Mouse (Mus musculus) myocyte (in vitro differentiated cells): ENCODE measurements around the gene Polr2f. TPM values are rescaled to one million over a fixed set of nuclear protein-coding genes. Genes with fewer than 3 reads are reported as not detected.

ENCODE experiments used
- H3K27me3 ChIP-seq: one replicate; pipeline ENCODE4 v1.6.1; 2011; ENCODE audit not compliant: control insufficient read depth, insufficient read depth, insufficient read length
- H3K36me3 ChIP-seq: one replicate; pipeline ENCODE4 v1.6.1; 2011; ENCODE audit not compliant: control insufficient read depth, insufficient read depth
- H3K4me2 ChIP-seq: one replicate; pipeline ENCODE4 v1.6.1; 2011; ENCODE audit warnings: low read depth, control low read depth
- H3K4me3 ChIP-seq: one replicate; pipeline ENCODE4 v1.5.1; 2011; ENCODE audit warnings: mild to moderate bottlenecking, control low read depth, moderate library complexity
- H3K79me2 ChIP-seq: one replicate; pipeline ENCODE4 v1.6.1; 2011; ENCODE audit not compliant: control insufficient read depth, insufficient read depth
- H3ac ChIP-seq: one replicate; pipeline ENCODE4 v1.6.1; 2011; ENCODE audit not compliant: control insufficient read depth, insufficient read length
- CEBPB ChIP-seq: IDR thresholded peaks from 2 replicates; pipeline ENCODE4 v1.6.1; 2011; ENCODE audit warnings: mild to moderate bottlenecking, moderate library complexity; ENCODE audit not compliant: poor library complexity, insufficient read depth, severe bottlenecking
- E2F4 ChIP-seq: IDR thresholded peaks from one replicate; pipeline ENCODE4 v1.6.1; 2011; ENCODE audit warnings: mild to moderate bottlenecking, control low read depth, moderate library complexity; ENCODE audit not compliant: insufficient read depth
- MAX ChIP-seq: IDR thresholded peaks from one replicate; pipeline ENCODE4 v1.6.1; 2011; ENCODE audit warnings: low read depth, mild to moderate bottlenecking, control low read depth
- MYOD1 ChIP-seq, 3 experiments: IDR thresholded peaks; one replicate each; pipeline ENCODE4 v1.6.1; 2011; ENCODE audit warnings: control low read depth in 2 of 3, low read depth in 2 of 3, mild to moderate bottlenecking in 2 of 3, moderate library complexity in 1 of 3; ENCODE audit not compliant: insufficient read length in 2 of 3, control insufficient read depth in 1 of 3
- MYOG ChIP-seq, 3 experiments: IDR thresholded peaks; one replicate each; pipeline ENCODE4 v1.6.1; 2011; ENCODE audit warnings: control low read depth in 2 of 3, low read depth in 2 of 3, mild to moderate bottlenecking in 2 of 3; ENCODE audit not compliant: insufficient read length in 2 of 3, control insufficient read depth in 1 of 3, insufficient read depth in 1 of 3
- POLR2A ChIP-seq: IDR thresholded peaks from one replicate; pipeline ENCODE4 v1.6.1; 2011; ENCODE audit warnings: low read depth, mild to moderate bottlenecking, control low read depth, moderate library complexity; ENCODE audit not compliant: insufficient read length
- POLR2AphosphoS2 ChIP-seq: IDR thresholded peaks from one replicate; pipeline ENCODE4 v1.6.1; 2011; ENCODE audit warnings: low read depth, control low read depth; ENCODE audit not compliant: insufficient read length
- REST ChIP-seq: IDR thresholded peaks from one replicate; pipeline ENCODE4 v1.6.1; 2011; ENCODE audit warnings: mild to moderate bottlenecking, control low read depth, moderate library complexity; ENCODE audit not compliant: insufficient read depth, insufficient read length
- SRF ChIP-seq: IDR thresholded peaks from one replicate; pipeline ENCODE4 v1.6.1; 2011; ENCODE audit warnings: low read depth; ENCODE audit not compliant: control insufficient read depth, insufficient read length
- TCF12 ChIP-seq: IDR thresholded peaks from one replicate; pipeline ENCODE4 v1.6.1; 2011; ENCODE audit warnings: mild to moderate bottlenecking, control low read depth; ENCODE audit not compliant: poor library complexity, insufficient read depth, severe bottlenecking
- TCF3 ChIP-seq: IDR thresholded peaks from one replicate; pipeline ENCODE4 v1.6.1; 2011; ENCODE audit warnings: low read depth, control low read depth; ENCODE audit not compliant: insufficient read length
- USF1 ChIP-seq: IDR thresholded peaks from one replicate; pipeline ENCODE4 v1.6.1; 2011; ENCODE audit warnings: low read depth, mild to moderate bottlenecking, control low read depth, moderate library complexity
- polyA plus RNA-seq: library from polyadenylated mRNA; unstranded; fragments of >200 nt; fragmentation: generic; extraction: Trizol; gene quantifications from one replicate; pipeline ENCODE4 v1.2.1, GENCODE M21; 2012; ENCODE audit warnings: missing spikeins

Gene Polr2f
- polyA plus RNA-seq, 1 experiment, result 388 TPM

- H3K36me3 ChIP-seq, result peaks cover 8% of the 10 kb centered on the region
- H3ac ChIP-seq, result no peak overlapping the region
- no peak overlapping the region for H3K4me2 ChIP-seq
- TF ChIP-seq TCF12, result no peak
- H3K4me3 ChIP-seq, result no peak overlapping the region
- no peaks in the 10 kb centered on the region for H3K79me2 ChIP-seq
- H3K27me3 ChIP-seq, result no peaks in the 10 kb centered on the region
Measured at GRCm38 (mm10) chr15:79100391-79100790, 40.4 kb upstream of the Polr2f start.

- TF ChIP-seq SRF (no peak), MYOG (IDR thresholded peaks at IDR 0.05; ENCODE audit: control insufficient read depth in 1 of 3, insufficient read depth in 1 of 3, insufficient read length in 2 of 3, low read depth in 2 of 3) (no peak)
Measured at GRCm38 (mm10) chr15:79101531-79101930, 39.3 kb upstream of the Polr2f start.

GRCm38 (mm10) chr15:79103264-79103663 is 37.5 kb upstream of the Polr2f start:
- H3ac ChIP-seq, result no peak overlapping the region
- no peak for TF ChIP-seq MYOG (IDR thresholded peaks at IDR 0.05; ENCODE audit: control insufficient read depth in 1 of 3, insufficient read depth in 1 of 3, insufficient read length in 2 of 3, low read depth in 2 of 3)
- no peak for TF ChIP-seq TCF12
- TF ChIP-seq SRF, result no peak
- no peak for TF ChIP-seq POLR2A
- no peak for TF ChIP-seq POLR2AphosphoS2
- TF ChIP-seq CEBPB, result no peak
- no peak for TF ChIP-seq MAX
- no peak for TF ChIP-seq TCF3
- no peak for TF ChIP-seq MYOD1 (IDR thresholded peaks at IDR 0.05; ENCODE audit: control insufficient read depth in 1 of 3, insufficient read length in 2 of 3, low read depth in 2 of 3)
- TF ChIP-seq REST, result no peak
- no peak overlapping the region for H3K4me2 ChIP-seq
- no peaks in the 10 kb centered on the region for H3K36me3 ChIP-seq
- no peaks in the 10 kb centered on the region for H3K27me3 ChIP-seq
- no peak overlapping the region for H3K4me3 ChIP-seq
- H3K79me2 ChIP-seq, result no peaks in the 10 kb centered on the region

More at GRCm38 (mm10) chr15:79101531-79101930, 39.3 kb upstream of the Polr2f start:
- Histone ChIP-seq H3ac (no peak overlapping the region), H3K36me3 (no peaks in the 10 kb centered on the region), H3K4me3 (no peak overlapping the region), H3K27me3 (no peaks in the 10 kb centered on the region), H3K4me2 (no peak overlapping the region), H3K79me2 (no peaks in the 10 kb centered on the region)

- H3K27me3 ChIP-seq, result no peaks in the 10 kb centered on the region
- no peak overlapping the region for H3ac ChIP-seq
- peaks cover 11% of the 10 kb centered on the region for H3K79me2 ChIP-seq
- H3K4me3 ChIP-seq, result no peak overlapping the region
- H3K36me3 ChIP-seq, result no peaks in the 10 kb centered on the region
- H3K4me2 ChIP-seq, result no peak overlapping the region
- TF ChIP-seq MYOG (IDR thresholded peaks at IDR 0.05; ENCODE audit: control insufficient read depth in 1 of 3, insufficient read depth in 1 of 3, insufficient read length in 2 of 3, low read depth in 2 of 3) (no peak), CEBPB (no peak), MYOD1 (IDR thresholded peaks at IDR 0.05; ENCODE audit: control insufficient read depth in 1 of 3, insufficient read length in 2 of 3, low read depth in 2 of 3) (no peak), USF1 (no peak), POLR2A (no peak), TCF3 (no peak), TCF12 (no peak), REST (no peak), E2F4 (no peak), SRF (no peak), POLR2AphosphoS2 (no peak), MAX (no peak)
Measured at GRCm38 (mm10) chr15:79105804-79106203, 35.0 kb upstream of the Polr2f start.

- H3ac ChIP-seq, result peak overlapping the region; percentile 33
- H3K4me2 ChIP-seq, result peak overlapping the region; percentile 98
- H3K27me3 ChIP-seq, result no peaks in the 10 kb centered on the region
- H3K4me3 ChIP-seq, result peak overlapping the region; percentile 49
- TF ChIP-seq TCF3 (no peak), CEBPB (no peak), MYOG (IDR thresholded peaks at IDR 0.05; ENCODE audit: control insufficient read depth in 1 of 3, insufficient read depth in 1 of 3, insufficient read length in 2 of 3, low read depth in 2 of 3) (no peak), SRF (no peak), TCF12 (no peak), USF1 (no peak), MYOD1 (IDR thresholded peaks at IDR 0.05; ENCODE audit: control insufficient read depth in 1 of 3, insufficient read length in 2 of 3, low read depth in 2 of 3) (no peak)
- no peaks in the 10 kb centered on the region for H3K36me3 ChIP-seq
- H3K79me2 ChIP-seq, result peaks cover 19% of the 10 kb centered on the region
Measured at GRCm38 (mm10) chr15:79107966-79108365, 32.8 kb upstream of the Polr2f start.
